Mouse (Mus musculus) bone marrow, adult 2 months (tissue): ENCODE measurements around the gene Pih1d1.
"Not testable (repeated sequence)": the region's sequence is repeated elsewhere in the genome, so short reads cannot be mapped to it uniquely, and the experiment has no call there.

Source experiments
- CTCF ChIP-seq: fragments of 200-500 bp; IDR thresholded peaks from 2 replicates; pipeline ENCODE4 v1.5.1; 2011; ENCODE audit warnings: low read length, control low read depth; ENCODE audit not compliant: control insufficient read depth, insufficient read depth
- POLR2A ChIP-seq: fragments of 200-500 bp; IDR thresholded peaks from 2 replicates; pipeline ENCODE4 v1.6.1; 2011; ENCODE audit warnings: low read depth, mild to moderate bottlenecking, control low read depth, low read length, borderline replicate concordance; ENCODE audit not compliant: control insufficient read depth

- not testable (repeated sequence) for TF ChIP-seq CTCF, POLR2A
Measured at GRCm38 (mm10) chr7:45110089-45110488, 44.0 kb upstream of the Pih1d1 start.
